Mouse (Mus musculus): ENCODE data around the gene Ptpre.

GRCm38 (mm10) chr7:135698362-135698761 is 161.1 kb downstream of the Ptpre start:
- TF ChIP-seq CTCF (IDR thresholded peaks at IDR 0.05; ENCODE audit: borderline replicate concordance, insufficient read depth, low read depth, low read length) (no peak), POLR2A (IDR thresholded peaks at IDR 0.05; ENCODE audit: borderline replicate concordance, insufficient read depth, low read length) (no peak)
